Mouse (Mus musculus): ENCODE results near the gene Rnf182. TPM values are rescaled to one million over a fixed set of nuclear protein-coding genes. Genes with fewer than 3 reads are reported as not detected.

Rnf182 gene
- total and polyA plus RNA-seq, 2 experiments from 2014 or later = 7.5 to 20.7 TPM

GRCm38 (mm10) chr13:43603042-43603441, 12.5 kb upstream of the Rnf182 start:
- H3K4me3 ChIP-seq (ENCODE audit: low read length) = no peak overlapping the region
- peak; percentile 83 for DNase-seq (ENCODE audit: low spot score)
- no peaks in the 10 kb centered on the region for H3K36me3 ChIP-seq (ENCODE audit: insufficient read depth, low read length)
- H3K9me3 ChIP-seq (ENCODE audit: low read length) = no peaks in the 10 kb centered on the region
- no peak overlapping the region for H3K27ac ChIP-seq
- no peaks in the 10 kb centered on the region for H3K27me3 ChIP-seq (ENCODE audit: insufficient read depth, low read length)
- peak overlapping the region; percentile 22 for H3K4me2 ChIP-seq (ENCODE audit: low read depth, low read length)
- peaks cover 3% of the 10 kb centered on the region; the same call in 1 of the 2 replicates for H3K4me1 ChIP-seq (ENCODE audit: insufficient read depth, low read length)
- peak; percentile 72 for ATAC-seq
- H3K9ac ChIP-seq (replicated peaks; ENCODE audit: low read length) = no peak overlapping the region
- no peak for TF ChIP-seq CTCF (IDR thresholded peaks at IDR 0.05; ENCODE audit: low read depth)
- WGBS = 38% methylated on average over 13 of the region's 13 CpGs

GRCm38 (mm10) chr13:43608854-43609253, 6.7 kb upstream of the Rnf182 start:
- no peak for TF ChIP-seq CTCF (IDR thresholded peaks at IDR 0.05; ENCODE audit: low read depth)
- Histone ChIP-seq H3K4me3 (ENCODE audit: low read length) (no peak overlapping the region), H3K27me3 (ENCODE audit: insufficient read depth, low read length) (no peaks in the 10 kb centered on the region), H3K4me2 (ENCODE audit: low read depth, low read length) (no peak overlapping the region), H3K4me1 (ENCODE audit: insufficient read depth, low read length) (no peaks in the 10 kb centered on the region), H3K36me3 (ENCODE audit: insufficient read depth, low read length) (no peaks in the 10 kb centered on the region), H3K9me3 (ENCODE audit: low read length) (no peaks in the 10 kb centered on the region), H3K27ac (no peak overlapping the region), H3K9ac (replicated peaks; ENCODE audit: low read length) (no peak overlapping the region)
- ATAC-seq = no peak
- no peak for DNase-seq (ENCODE audit: low spot score)
- WGBS = 63% methylated on average over 6 of the region's 6 CpGs

- H3K4me1 ChIP-seq (ENCODE audit: insufficient read depth, low read length) = no peaks in the 10 kb centered on the region
- H3K36me3 ChIP-seq (ENCODE audit: insufficient read depth, low read length) = no peaks in the 10 kb centered on the region
- H3K27ac ChIP-seq = no peak overlapping the region
- H3K4me3 ChIP-seq (ENCODE audit: low read length) = no peak overlapping the region
- WGBS = 83% methylated on average over 6 of the region's 6 CpGs
- H3K4me2 ChIP-seq (ENCODE audit: low read depth, low read length) = no peak overlapping the region
- no peak overlapping the region for H3K9ac ChIP-seq (replicated peaks; ENCODE audit: low read length)
- no peaks in the 10 kb centered on the region for H3K27me3 ChIP-seq (ENCODE audit: insufficient read depth, low read length)
- DNase-seq (ENCODE audit: low spot score) = no peak
- no peak for ATAC-seq
- H3K9me3 ChIP-seq (ENCODE audit: low read length) = no peaks in the 10 kb centered on the region
- TF ChIP-seq CTCF (IDR thresholded peaks at IDR 0.05; ENCODE audit: low read depth) = no peak
These were observed 3.5 kb upstream of the Rnf182 start for GRCm38 (mm10) chr13:43612040-43612439.

- 0 out of 2 replicates have a peak overlapping the region, but pooled peaks have one; percentile 82 for H3K27ac ChIP-seq
- no peak overlapping the region for H3K4me3 ChIP-seq (ENCODE audit: low read length)
- DNase-seq (ENCODE audit: low spot score) (no peak), ATAC-seq (no peak)
- H3K36me3 ChIP-seq (ENCODE audit: insufficient read depth, low read length) = no peaks in the 10 kb centered on the region
- H3K4me2 ChIP-seq (ENCODE audit: low read depth, low read length) = no peak overlapping the region
- 33% methylated on average over 3 of the region's 3 CpGs for WGBS
- no peak for TF ChIP-seq CTCF (IDR thresholded peaks at IDR 0.05; ENCODE audit: low read depth)
- peak overlapping the region; percentile 74; the same call in 1 of the 2 replicates for H3K9ac ChIP-seq (replicated peaks; ENCODE audit: low read length)
- no peaks in the 10 kb centered on the region for H3K9me3 ChIP-seq (ENCODE audit: low read length)
- no peaks in the 10 kb centered on the region for H3K4me1 ChIP-seq (ENCODE audit: insufficient read depth, low read length)
- no peaks in the 10 kb centered on the region for H3K27me3 ChIP-seq (ENCODE audit: insufficient read depth, low read length)
These were observed 843 bp upstream of the Rnf182 start for GRCm38 (mm10) chr13:43614667-43615066.

- Histone ChIP-seq H3K4me1 (ENCODE audit: insufficient read depth, low read length) (no peaks in the 10 kb centered on the region), H3K4me2 (ENCODE audit: low read depth, low read length) (peak overlapping the region; percentile 86), H3K36me3 (ENCODE audit: insufficient read depth, low read length) (no peaks in the 10 kb centered on the region), H3K4me3 (ENCODE audit: low read length) (peak overlapping the region; percentile 76), H3K9me3 (ENCODE audit: low read length) (no peaks in the 10 kb centered on the region), H3K9ac (replicated peaks; ENCODE audit: low read length) (peak overlapping the region; percentile 74; the same call in 1 of the 2 replicates), H3K27ac (peak overlapping the region; percentile 82), H3K27me3 (ENCODE audit: insufficient read depth, low read length) (no peaks in the 10 kb centered on the region)
- DNase-seq (ENCODE audit: low spot score) (no peak), ATAC-seq (peak; percentile 33)
- no peak for TF ChIP-seq CTCF (IDR thresholded peaks at IDR 0.05; ENCODE audit: low read depth)
- WGBS = 14% methylated on average over 9 of the region's 9 CpGs
These were observed 325 bp upstream of the Rnf182 start for GRCm38 (mm10) chr13:43615194-43615576.

GRCm38 (mm10) chr13:43616551-43616950, 1.0 kb downstream of the Rnf182 start:
- H3K9me3 ChIP-seq (ENCODE audit: low read length) = no peaks in the 10 kb centered on the region
- no peaks in the 10 kb centered on the region for H3K27me3 ChIP-seq (ENCODE audit: insufficient read depth, low read length)
- H3K27ac ChIP-seq = no peak overlapping the region
- WGBS = 6% methylated on average over 6 of the region's 6 CpGs
- ATAC-seq (no peak), DNase-seq (ENCODE audit: low spot score) (no peak)
- peak overlapping the region; percentile 74; the same call in 1 of the 2 replicates for H3K9ac ChIP-seq (replicated peaks; ENCODE audit: low read length)
- H3K4me2 ChIP-seq (ENCODE audit: low read depth, low read length) = peak overlapping the region; percentile 86
- H3K4me3 ChIP-seq (ENCODE audit: low read length) = peak overlapping the region; percentile 76
- TF ChIP-seq CTCF (IDR thresholded peaks at IDR 0.05; ENCODE audit: low read depth) = no peak
- H3K4me1 ChIP-seq (ENCODE audit: insufficient read depth, low read length) = no peaks in the 10 kb centered on the region
- H3K36me3 ChIP-seq (ENCODE audit: insufficient read depth, low read length) = no peaks in the 10 kb centered on the region

GRCm38 (mm10) chr13:43619550-43620175, 4.2 kb downstream of the Rnf182 start:
- 56% methylated on average over 4 of the region's 4 CpGs for WGBS
- Histone ChIP-seq H3K27ac (no peak overlapping the region), H3K4me1 (ENCODE audit: insufficient read depth, low read length) (no peaks in the 10 kb centered on the region), H3K4me3 (ENCODE audit: low read length) (no peak overlapping the region), H3K36me3 (ENCODE audit: insufficient read depth, low read length) (no peaks in the 10 kb centered on the region), H3K27me3 (ENCODE audit: insufficient read depth, low read length) (no peaks in the 10 kb centered on the region), H3K4me2 (ENCODE audit: low read depth, low read length) (0 out of 2 replicates have a peak overlapping the region, but pooled peaks have one; percentile 3), H3K9me3 (ENCODE audit: low read length) (no peaks in the 10 kb centered on the region), H3K9ac (replicated peaks; ENCODE audit: low read length) (no peak overlapping the region)
- TF ChIP-seq CTCF (IDR thresholded peaks at IDR 0.05; ENCODE audit: low read depth) = no peak
- no peak for ATAC-seq
- DNase-seq (ENCODE audit: low spot score) = no peak

Data from hindbrain, postnatal 0 days (tissue).